Mouse (Mus musculus): ENCODE data around the gene Antxrl. TPM values are rescaled to one million over a fixed set of nuclear protein-coding genes. Genes with fewer than 3 reads are reported as not detected.

Antxrl gene
- polyA plus RNA-seq, 1 experiment from 2014 or later = not detected

DNA sequence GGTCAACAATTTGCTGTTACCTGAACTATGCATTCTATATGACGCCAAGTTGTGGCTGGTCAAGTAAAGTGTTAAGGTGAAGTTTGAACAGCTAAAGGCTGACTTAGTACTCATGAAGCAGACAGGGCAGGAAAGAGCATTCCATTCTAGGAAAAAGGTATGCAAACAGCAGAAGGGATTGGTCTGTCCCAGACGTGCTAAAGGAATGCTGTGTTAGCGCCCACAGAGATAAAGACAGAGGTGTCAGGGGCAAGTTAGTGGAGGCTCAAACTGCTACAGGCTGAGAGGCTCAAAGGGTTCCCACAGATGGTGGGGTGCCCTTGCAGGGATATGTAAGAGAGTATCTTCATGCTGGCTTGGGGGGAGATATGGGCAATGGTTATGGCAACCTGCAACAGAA, 51.3 kb downstream of the Antxrl start:
- Histone ChIP-seq H3K4me1 (replicated peaks) (peaks cover 5% of the 10 kb centered on the region; the same call in 1 of the 2 replicates), H3K4me2 (no peak overlapping the region), H3K27me3 (no peaks in the 10 kb centered on the region), H3K9me3 (no peaks in the 10 kb centered on the region), H3K27ac (no peak overlapping the region), H3K4me3 (replicated peaks) (no peak overlapping the region), H3K9ac (replicated peaks) (no peak overlapping the region), H3K36me3 (no peaks in the 10 kb centered on the region)
- WGBS = 72% methylated on average over 3 of the region's 3 CpGs
- ATAC-seq (ENCODE audit: insufficient number of reproducible peaks, insufficient read depth, low FRiP score, low TSS enrichment, low read depth) = no peak

DNA sequence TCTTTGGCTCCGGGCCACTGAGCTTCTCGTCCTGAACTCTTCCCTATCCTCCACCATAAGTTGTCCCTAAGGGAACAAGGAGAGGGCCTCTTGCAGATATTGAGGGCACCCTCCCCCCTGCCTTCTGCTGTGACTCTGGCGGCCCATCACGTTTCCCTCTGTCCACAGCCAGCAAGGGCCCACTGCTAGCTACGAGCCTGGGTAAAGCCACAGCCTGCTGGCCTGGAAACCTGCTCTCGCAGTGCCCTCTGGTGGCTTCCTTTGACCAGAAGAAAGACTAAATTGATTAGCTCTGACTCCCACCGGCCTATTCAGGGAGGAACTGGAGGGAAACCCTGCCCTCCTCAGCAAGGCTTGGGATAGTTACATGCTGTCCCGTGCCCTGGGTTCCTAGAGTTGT, 52.4 kb downstream of the Antxrl start:
- H3K27me3 ChIP-seq = no peaks in the 10 kb centered on the region
- no peak for ATAC-seq (ENCODE audit: insufficient number of reproducible peaks, insufficient read depth, low FRiP score, low TSS enrichment, low read depth)
- H3K9ac ChIP-seq (replicated peaks) = no peak overlapping the region
- 24% methylated on average over 8 of the region's 8 CpGs for WGBS
- H3K27ac ChIP-seq = no peak overlapping the region
- H3K9me3 ChIP-seq = no peaks in the 10 kb centered on the region
- H3K36me3 ChIP-seq = no peaks in the 10 kb centered on the region
- no peak overlapping the region for H3K4me3 ChIP-seq (replicated peaks)
- peaks cover 5% of the 10 kb centered on the region; the same call in 1 of the 2 replicates for H3K4me1 ChIP-seq (replicated peaks)
- no peak overlapping the region for H3K4me2 ChIP-seq

DNA sequence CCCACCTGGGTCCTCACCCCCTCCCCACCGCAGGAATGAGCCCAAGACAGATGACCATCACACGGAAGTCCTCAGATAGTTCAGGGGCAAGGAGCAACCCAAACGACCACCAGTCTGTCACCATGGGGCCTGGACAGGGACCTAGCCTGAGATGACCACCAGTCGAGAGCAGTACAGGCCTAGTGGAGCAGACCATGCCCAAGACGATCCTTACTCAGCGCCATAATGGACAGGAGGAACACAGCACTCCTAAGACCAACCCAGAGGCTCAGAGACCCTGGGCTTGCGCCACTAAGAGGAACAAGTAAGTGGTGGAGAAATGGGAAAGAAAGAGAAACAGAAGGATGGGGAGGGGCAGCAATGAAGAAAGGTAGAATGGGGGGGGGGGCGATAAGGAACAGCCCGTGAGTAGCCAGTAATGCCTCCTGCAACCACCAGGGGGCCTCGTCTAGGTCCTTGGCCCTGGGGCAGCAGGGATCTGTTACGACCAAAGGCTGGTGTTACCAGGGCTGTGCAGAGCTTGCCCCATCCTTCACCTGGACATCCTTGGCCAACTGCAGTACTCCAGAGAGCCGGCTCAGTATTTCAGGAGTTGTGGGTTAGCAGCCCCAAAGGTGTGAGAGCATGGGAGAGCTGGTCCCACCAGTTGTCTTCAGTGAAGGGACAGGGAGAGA, 54.0 kb downstream of the Antxrl start:
- Histone ChIP-seq H3K4me2 (no peak overlapping the region), H3K27ac (no peak overlapping the region), H3K9me3 (no peaks in the 10 kb centered on the region), H3K4me3 (replicated peaks) (no peak overlapping the region), H3K36me3 (no peaks in the 10 kb centered on the region), H3K4me1 (replicated peaks) (peaks cover 5% of the 10 kb centered on the region; the same call in 1 of the 2 replicates), H3K27me3 (no peaks in the 10 kb centered on the region), H3K9ac (replicated peaks) (no peak overlapping the region)
- 57% methylated on average over 12 of the region's 12 CpGs for WGBS
- ATAC-seq (ENCODE audit: insufficient number of reproducible peaks, insufficient read depth, low FRiP score, low TSS enrichment, low read depth) = peak; percentile 37; the same call in 1 of the 2 replicates

DNA sequence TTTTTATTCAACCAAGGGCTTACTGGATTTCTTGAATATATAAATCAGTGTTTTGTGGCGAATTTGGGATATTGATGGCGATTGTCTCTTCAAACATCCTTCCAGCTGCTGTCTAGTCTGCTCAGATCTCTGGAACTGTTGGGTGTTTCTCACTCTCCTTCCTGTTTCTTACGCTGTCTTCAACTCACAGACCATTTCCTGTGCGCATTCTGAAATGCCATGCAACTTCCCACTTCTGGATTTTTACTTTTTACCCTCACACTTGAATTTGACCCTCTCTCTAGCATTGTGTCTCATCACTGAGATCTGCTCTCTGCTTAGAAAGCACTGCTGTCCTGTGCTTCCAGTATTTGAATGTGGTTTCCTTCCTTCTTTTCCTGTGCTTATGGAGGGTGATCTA, 55.1 kb downstream of the Antxrl start:
- Histone ChIP-seq H3K36me3 (no peaks in the 10 kb centered on the region), H3K4me3 (replicated peaks) (no peak overlapping the region), H3K4me1 (replicated peaks) (peaks cover 2% of the 10 kb centered on the region; the same call in 1 of the 2 replicates), H3K27me3 (no peaks in the 10 kb centered on the region), H3K9ac (replicated peaks) (no peak overlapping the region), H3K27ac (no peak overlapping the region), H3K9me3 (no peaks in the 10 kb centered on the region), H3K4me2 (no peak overlapping the region)
- WGBS = 86% methylated on average over 4 of the region's 4 CpGs
- ATAC-seq (ENCODE audit: insufficient number of reproducible peaks, insufficient read depth, low FRiP score, low TSS enrichment, low read depth) = no peak

GRCm38 (mm10) chr14:34114311-34114710, 61.8 kb downstream of the Antxrl start:
- Histone ChIP-seq H3K27ac (no peak overlapping the region), H3K9me3 (no peaks in the 10 kb centered on the region), H3K36me3 (no peaks in the 10 kb centered on the region), H3K4me1 (replicated peaks) (no peaks in the 10 kb centered on the region), H3K9ac (replicated peaks) (no peak overlapping the region), H3K27me3 (no peaks in the 10 kb centered on the region), H3K4me2 (no peak overlapping the region), H3K4me3 (replicated peaks) (no peak overlapping the region)
- 82% methylated on average over 4 of the region's 4 CpGs for WGBS
- no peak for ATAC-seq (ENCODE audit: insufficient number of reproducible peaks, insufficient read depth, low FRiP score, low TSS enrichment, low read depth)

DNA sequence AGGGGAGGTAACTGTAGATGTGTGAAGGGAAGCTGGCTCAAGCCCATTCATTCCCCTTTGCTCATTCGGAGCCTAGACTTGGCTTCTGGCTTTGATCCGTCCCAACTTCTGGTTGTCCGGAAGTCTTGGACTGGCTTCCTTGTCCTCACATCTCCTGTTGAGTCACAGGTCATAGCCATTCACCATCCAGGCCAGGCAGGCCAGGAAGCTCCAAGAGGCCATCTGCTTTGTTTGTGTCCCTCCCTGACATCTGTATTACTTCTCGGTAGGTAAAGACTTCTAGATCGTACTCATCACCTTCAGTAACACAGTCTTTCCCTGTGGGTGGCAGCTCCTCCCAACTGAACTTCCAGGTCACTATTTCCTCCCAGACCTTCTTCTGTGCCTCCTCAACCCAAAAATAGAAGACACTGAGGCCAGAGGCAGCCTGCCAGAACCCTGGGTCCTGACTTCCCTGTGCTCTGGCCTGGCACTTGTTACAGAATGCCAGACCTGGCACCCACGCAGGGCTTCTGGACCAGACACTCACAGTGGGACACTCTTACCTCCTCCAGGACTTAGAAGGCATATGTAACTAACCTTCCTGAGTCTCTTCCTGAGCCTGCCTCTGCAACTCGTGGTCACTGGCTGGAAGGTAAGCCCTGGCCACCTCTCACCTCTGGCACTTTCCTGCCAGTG, 66.7 kb downstream of the Antxrl start:
- Histone ChIP-seq H3K36me3 (no peaks in the 10 kb centered on the region), H3K4me2 (no peak overlapping the region), H3K27me3 (no peaks in the 10 kb centered on the region), H3K27ac (no peak overlapping the region), H3K9me3 (no peaks in the 10 kb centered on the region), H3K4me1 (replicated peaks) (no peaks in the 10 kb centered on the region), H3K4me3 (replicated peaks) (no peak overlapping the region), H3K9ac (replicated peaks) (no peak overlapping the region)
- no peak for ATAC-seq (ENCODE audit: insufficient number of reproducible peaks, insufficient read depth, low FRiP score, low TSS enrichment, low read depth)
- 72% methylated on average over 7 of the region's 7 CpGs for WGBS

DNA sequence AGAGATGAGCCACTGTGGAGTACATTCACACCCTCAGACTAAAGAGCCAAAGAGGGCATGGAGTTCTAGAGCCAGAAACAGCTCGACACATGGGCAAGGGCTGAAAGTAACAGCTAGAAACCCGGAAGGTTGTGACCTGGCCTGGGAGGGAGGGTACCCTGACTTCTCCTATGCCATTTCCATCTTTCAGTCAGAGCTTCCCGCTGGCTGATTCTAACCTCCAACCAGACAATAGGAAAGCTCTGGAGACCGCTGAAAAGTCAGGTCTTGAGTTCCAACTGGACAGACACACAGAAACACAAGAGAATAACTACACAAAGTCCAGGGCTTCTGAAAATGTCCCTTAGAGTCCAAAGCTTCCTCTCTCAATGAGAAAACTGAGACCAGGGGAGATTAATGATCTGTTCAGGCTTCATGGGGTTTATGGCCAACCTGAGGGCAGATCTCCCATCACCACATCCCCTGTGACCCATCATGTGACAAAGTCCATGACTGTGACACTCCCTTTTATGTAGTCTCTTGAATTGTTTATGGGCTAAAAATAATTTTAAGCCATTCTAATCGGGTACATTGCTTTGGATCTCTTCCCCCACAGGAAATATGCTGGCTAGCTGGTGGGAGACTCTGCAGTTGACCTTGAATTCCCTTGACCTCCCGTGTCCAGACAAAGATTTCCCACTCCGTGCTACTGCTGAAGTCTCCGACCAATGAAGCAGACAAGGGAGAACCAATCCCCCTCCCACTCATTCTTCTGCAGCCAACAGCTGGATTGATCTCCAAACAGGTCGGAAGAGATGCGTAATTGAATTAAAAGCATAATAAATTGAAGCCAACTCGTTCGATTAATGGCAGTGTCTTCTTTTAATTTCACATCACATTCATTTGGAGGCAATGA, 67.8 kb downstream of the Antxrl start:
- Histone ChIP-seq H3K4me1 (replicated peaks) (no peaks in the 10 kb centered on the region), H3K9me3 (no peaks in the 10 kb centered on the region), H3K9ac (replicated peaks) (no peak overlapping the region), H3K27me3 (no peaks in the 10 kb centered on the region), H3K4me2 (no peak overlapping the region), H3K4me3 (replicated peaks) (no peak overlapping the region), H3K36me3 (no peaks in the 10 kb centered on the region), H3K27ac (no peak overlapping the region)
- 77% methylated on average over 12 of the region's 12 CpGs for WGBS
- ATAC-seq (ENCODE audit: insufficient number of reproducible peaks, insufficient read depth, low FRiP score, low TSS enrichment, low read depth) = no peak

DNA sequence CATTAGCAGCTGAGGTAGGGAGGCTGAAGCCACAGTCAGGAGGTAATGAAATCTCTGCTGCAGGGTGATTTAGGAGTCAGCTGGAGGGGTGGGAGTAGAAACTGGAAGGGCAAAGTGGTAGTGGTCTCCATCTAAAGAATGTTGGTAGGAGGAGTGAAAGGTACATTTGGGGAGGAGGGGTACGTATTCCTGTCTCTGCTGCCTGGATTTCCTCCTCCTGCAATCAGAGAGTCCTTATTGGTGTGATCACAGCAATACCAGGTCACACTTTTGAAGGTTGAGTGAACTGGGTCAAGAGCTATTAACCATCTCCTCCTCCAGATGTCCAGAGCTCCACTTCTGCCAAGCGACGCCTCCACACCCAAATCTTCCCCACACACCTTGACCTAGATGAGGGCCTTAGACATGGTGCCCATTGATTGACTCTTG, 68.4 kb downstream of the Antxrl start:
- ATAC-seq (ENCODE audit: insufficient number of reproducible peaks, insufficient read depth, low FRiP score, low TSS enrichment, low read depth) = no peak
- Histone ChIP-seq H3K36me3 (no peaks in the 10 kb centered on the region), H3K4me2 (no peak overlapping the region), H3K4me1 (replicated peaks) (no peaks in the 10 kb centered on the region), H3K27ac (no peak overlapping the region), H3K9ac (replicated peaks) (no peak overlapping the region), H3K9me3 (no peaks in the 10 kb centered on the region), H3K27me3 (no peaks in the 10 kb centered on the region), H3K4me3 (replicated peaks) (no peak overlapping the region)
- WGBS = 81% methylated on average over 3 of the region's 3 CpGs

DNA sequence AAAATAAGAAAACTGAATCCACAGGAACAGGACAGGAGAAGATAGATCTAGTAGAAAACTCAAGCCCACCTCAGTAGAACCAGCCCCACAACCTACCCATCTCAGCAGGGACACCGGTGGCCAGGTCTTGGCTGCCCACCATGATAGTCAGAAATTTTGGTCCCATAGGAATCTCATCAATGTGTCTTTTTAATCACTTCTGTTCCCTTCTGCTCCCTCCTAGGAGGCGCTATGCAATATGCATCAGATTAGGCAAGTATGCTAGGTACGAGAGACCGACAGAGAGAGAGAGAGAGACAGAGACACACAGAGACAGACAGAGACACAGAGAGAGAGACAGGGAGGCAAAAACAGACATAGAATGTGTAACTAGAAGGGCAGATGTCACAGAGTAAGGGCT, 69.2 kb downstream of the Antxrl start:
- H3K4me2 ChIP-seq = no peak overlapping the region
- no peak for ATAC-seq (ENCODE audit: insufficient number of reproducible peaks, insufficient read depth, low FRiP score, low TSS enrichment, low read depth)
- H3K27me3 ChIP-seq = no peaks in the 10 kb centered on the region
- H3K36me3 ChIP-seq = no peaks in the 10 kb centered on the region
- H3K9me3 ChIP-seq = no peaks in the 10 kb centered on the region
- no peak overlapping the region for H3K9ac ChIP-seq (replicated peaks)
- H3K27ac ChIP-seq = no peak overlapping the region
- H3K4me3 ChIP-seq (replicated peaks) = no peak overlapping the region
- H3K4me1 ChIP-seq (replicated peaks) = no peaks in the 10 kb centered on the region
- WGBS = 94% methylated on average over 4 of the region's 4 CpGs

All from limb, embryonic 12.5 days (tissue).